Mouse (Mus musculus): ENCODE measurements around the gene Hivep3. TPM values are rescaled to one million over a fixed set of nuclear protein-coding genes. Genes with fewer than 3 reads are reported as not detected.

Gene Hivep3
- polyA plus RNA-seq, 1 experiment = 14.8 TPM

DNA sequence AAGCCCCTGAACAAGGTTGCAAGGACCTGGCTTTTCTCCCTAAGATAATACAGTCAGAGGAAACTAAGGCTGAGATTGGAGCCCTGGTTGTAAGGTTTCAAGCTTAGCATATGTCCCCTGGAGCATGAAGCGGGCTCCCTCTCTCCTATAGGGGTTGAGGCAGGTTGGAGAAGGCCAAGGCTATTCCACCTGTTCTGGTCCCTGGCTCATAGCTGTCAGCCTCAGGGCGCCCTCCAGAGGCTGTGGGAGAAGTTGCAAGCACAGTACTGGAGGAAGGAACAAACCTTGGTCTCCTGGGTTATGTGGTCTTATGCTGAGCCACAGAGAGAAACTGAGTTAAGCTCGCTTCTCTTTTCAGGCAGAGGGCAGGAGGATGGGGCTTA, 415.5 kb downstream of the Hivep3 start:
- DNase-seq (ENCODE audit: low read depth) = peak; percentile 67
- TF ChIP-seq CTCF (IDR thresholded peaks at IDR 0.05; ENCODE audit: borderline replicate concordance, extremely low read depth, insufficient read depth, insufficient read length) (peak; percentile 74), POLR2A (IDR thresholded peaks at IDR 0.05; ENCODE audit: borderline replicate concordance, extremely low read depth, insufficient read depth, insufficient read length, poor library complexity, severe bottlenecking) (no peak)

DNA sequence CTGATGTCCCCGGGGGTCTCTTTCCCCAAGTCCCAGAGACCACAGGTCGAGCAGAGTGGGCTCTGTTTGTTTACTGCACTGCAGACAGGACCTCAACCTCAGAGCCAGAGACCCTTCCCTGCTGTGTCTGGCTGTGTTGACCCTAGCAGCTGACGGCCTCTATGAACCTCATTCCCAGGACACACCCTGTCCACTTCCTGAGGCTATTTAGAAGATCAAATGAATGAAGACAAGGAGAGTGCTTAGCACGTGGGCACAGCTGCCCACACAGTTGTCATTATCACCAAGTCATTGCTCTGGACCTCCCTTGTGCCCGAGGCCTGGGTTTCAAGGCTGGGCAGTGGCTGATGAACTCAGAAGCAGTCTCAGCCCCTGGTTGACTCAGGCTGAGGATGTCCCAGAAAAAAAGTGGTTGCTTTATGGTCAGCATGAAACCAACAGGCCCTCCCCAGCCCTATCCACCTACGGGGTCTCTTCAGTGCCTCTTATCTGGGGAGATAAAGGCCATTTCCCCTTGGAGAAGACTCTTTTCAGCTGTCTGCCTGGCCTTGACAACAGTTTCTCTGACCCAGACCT, 416.8 kb downstream of the Hivep3 start:
- no peak for DNase-seq (ENCODE audit: low read depth)
- TF ChIP-seq POLR2A (IDR thresholded peaks at IDR 0.05; ENCODE audit: borderline replicate concordance, extremely low read depth, insufficient read depth, insufficient read length, poor library complexity, severe bottlenecking) (no peak), CTCF (IDR thresholded peaks at IDR 0.05; ENCODE audit: borderline replicate concordance, extremely low read depth, insufficient read depth, insufficient read length) (no peak)

DNA sequence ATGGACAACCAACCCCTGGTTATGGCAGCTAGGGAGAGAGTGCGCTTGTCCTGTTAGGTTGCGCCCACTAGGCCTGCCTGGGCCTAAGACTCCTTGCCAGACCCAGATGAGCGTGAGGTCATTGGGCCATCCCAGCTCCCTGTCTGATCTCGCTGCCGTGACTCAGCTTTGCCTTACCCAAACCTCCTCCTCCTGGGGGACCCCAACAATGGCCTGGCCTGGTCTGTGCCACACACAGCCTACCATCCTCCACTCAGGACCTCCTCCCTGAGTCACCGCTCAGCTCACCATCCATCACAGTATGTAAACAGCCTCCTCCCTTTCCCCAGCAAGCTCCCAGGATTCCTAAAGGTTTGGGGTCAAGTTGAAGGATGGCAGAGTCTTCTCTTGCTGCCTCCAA, 418.3 kb downstream of the Hivep3 start:
- TF ChIP-seq CTCF (IDR thresholded peaks at IDR 0.05; ENCODE audit: borderline replicate concordance, extremely low read depth, insufficient read depth, insufficient read length) (no peak), POLR2A (IDR thresholded peaks at IDR 0.05; ENCODE audit: borderline replicate concordance, extremely low read depth, insufficient read depth, insufficient read length, poor library complexity, severe bottlenecking) (no peak)
- no peak for DNase-seq (ENCODE audit: low read depth)

DNA sequence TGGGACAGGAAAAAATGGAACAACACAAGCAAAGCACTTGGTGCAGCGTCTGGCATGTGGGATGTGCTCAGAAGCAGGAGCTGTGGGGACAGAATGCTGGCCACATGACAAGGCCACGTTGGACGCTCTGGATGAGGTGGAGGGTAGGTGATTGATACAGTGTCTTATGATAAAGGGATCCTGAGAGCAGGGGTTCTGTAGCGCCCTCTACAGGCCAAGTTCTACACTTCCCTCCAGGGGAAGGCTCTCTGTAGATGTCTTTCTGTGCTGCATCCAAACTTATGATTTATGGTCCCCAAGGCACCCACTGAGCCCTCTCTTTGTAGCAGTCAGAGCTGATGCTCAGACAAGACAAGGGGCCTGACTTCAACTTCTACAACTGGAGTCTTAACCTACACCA, 419.1 kb downstream of the Hivep3 start:
- DNase-seq (ENCODE audit: low read depth) = no peak
- TF ChIP-seq POLR2A (IDR thresholded peaks at IDR 0.05; ENCODE audit: borderline replicate concordance, extremely low read depth, insufficient read depth, insufficient read length, poor library complexity, severe bottlenecking) (no peak), CTCF (IDR thresholded peaks at IDR 0.05; ENCODE audit: borderline replicate concordance, extremely low read depth, insufficient read depth, insufficient read length) (peak; percentile 26; the same call in 1 of the 2 replicates)

DNA sequence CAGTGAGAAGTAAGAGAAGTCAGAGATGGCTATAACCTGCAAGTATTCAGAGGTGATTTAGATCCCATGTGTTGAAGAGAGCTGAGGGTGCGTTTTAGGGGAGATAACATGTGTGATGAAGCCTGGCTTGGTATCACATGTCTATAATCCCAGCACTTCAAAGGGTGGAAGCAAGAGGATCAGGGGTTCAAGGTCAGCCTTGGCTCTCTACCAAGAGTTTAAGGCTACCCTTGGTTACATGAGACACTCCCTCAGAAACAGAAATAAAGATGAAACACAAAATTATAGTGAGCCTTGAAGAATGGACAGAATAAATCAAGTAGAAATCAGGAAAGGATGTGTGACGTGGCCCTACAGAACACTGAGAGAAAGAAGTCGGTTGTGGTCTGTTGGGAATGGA, 420.2 kb downstream of the Hivep3 start:
- TF ChIP-seq POLR2A (IDR thresholded peaks at IDR 0.05; ENCODE audit: borderline replicate concordance, extremely low read depth, insufficient read depth, insufficient read length, poor library complexity, severe bottlenecking) (no peak), CTCF (IDR thresholded peaks at IDR 0.05; ENCODE audit: borderline replicate concordance, extremely low read depth, insufficient read depth, insufficient read length) (no peak)
- no peak for DNase-seq (ENCODE audit: low read depth)

DNA sequence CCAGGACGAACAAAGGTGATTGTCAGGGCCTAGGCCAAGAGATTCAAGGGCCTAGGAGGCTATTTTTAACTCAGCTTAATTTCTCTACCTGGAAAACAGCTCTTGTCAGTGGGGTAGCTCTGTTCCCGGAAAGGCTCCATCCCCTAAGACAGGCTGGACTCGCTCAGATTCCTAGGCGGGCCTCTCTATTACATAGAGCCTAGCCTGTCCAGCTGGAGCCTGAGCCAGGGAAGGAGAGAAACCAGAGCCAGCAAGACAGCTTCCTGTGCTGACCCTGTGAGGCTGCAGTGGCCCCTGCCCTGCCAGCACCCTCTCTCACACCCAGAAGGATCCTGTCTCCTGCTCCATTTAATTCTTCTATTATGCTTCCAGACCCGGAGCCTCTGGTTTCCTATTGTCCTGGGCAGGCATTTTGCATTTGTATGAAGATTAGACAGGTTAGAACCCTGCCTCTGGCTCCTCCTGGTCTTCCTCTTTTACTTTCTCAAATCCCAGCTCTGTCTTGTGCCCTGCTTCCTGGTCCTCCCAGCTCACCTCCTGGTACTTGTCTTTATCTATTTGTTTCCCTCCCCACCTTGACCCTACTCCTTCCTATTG, 425.2 kb downstream of the Hivep3 start:
- DNase-seq (ENCODE audit: low read depth) = no peak
- TF ChIP-seq CTCF (IDR thresholded peaks at IDR 0.05; ENCODE audit: borderline replicate concordance, extremely low read depth, insufficient read depth, insufficient read length) = no peak
- TF ChIP-seq POLR2A (IDR thresholded peaks at IDR 0.05; ENCODE audit: borderline replicate concordance, extremely low read depth, insufficient read depth, insufficient read length, poor library complexity, severe bottlenecking) = no peak

DNA sequence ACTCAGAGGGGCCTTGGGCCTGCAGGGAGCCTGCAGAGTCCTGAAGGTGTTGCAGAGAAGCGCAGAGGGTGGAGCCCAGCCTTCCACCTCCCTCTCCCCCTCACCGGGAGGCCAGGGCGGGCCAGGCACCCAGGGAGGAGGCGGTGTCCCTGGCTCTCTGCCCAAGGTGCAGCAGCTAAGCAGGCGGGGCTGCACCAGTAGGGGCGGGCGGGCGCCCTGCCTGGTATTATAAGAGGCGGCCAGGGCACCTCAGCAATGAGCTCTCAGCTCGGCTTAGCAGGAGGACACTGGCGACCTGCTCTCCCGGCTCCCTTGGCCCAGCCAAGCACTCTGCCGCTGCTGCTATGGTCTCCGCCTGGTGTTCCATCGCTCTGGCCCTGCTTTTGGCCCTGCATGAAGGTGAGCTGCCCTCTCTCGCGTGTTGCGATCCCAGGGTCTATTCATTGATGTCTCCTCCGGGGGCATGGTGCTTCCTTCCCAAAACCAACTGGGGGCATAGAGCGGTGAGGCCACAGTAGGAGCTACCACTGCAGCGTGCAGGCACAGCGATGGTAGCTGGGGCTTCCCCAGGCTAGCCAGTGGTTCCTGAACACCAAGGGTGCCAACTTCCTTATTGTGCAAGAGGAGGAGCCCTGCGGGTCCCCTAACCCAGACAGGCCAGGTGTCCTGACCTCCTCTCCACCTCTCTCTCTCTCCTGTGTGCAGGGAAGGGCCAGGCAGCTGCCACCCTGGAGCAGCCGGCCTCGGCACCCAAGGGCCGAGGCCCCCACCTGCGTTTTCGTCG, 427.8 kb downstream of the Hivep3 start, which contains the start of gene Edn2:
Gene Edn2, plus strand, starts transcription at position 41 of the 784 bp plus-strand sequence.
- DNase-seq (ENCODE audit: low read depth) = peak; percentile 64
- TF ChIP-seq CTCF (IDR thresholded peaks at IDR 0.05; ENCODE audit: borderline replicate concordance, extremely low read depth, insufficient read depth, insufficient read length) (no peak), POLR2A (IDR thresholded peaks at IDR 0.05; ENCODE audit: borderline replicate concordance, extremely low read depth, insufficient read depth, insufficient read length, poor library complexity, severe bottlenecking) (no peak)

DNA sequence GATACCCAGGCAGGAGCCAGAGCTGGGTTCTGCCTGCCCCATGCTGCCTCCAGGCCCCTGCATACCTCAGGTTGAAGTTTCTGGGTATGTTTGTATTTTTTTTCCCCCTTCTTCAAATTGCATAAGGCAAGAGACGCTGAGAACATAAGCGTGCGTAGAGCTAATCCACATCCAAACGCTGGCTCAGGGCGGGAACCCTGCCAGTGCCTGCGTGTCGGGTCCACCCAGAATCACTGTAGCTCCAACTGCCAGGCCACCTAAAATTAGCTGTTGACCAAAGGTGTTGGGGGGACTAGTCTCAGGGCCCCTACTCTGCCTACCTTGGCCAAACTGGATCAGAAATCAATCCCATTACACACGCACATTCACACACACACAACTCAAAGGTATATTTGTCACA, 429.0 kb downstream of the Hivep3 start:
- DNase-seq (ENCODE audit: low read depth) = no peak
- TF ChIP-seq CTCF (IDR thresholded peaks at IDR 0.05; ENCODE audit: borderline replicate concordance, extremely low read depth, insufficient read depth, insufficient read length) (no peak), POLR2A (IDR thresholded peaks at IDR 0.05; ENCODE audit: borderline replicate concordance, extremely low read depth, insufficient read depth, insufficient read length, poor library complexity, severe bottlenecking) (no peak)

DNA sequence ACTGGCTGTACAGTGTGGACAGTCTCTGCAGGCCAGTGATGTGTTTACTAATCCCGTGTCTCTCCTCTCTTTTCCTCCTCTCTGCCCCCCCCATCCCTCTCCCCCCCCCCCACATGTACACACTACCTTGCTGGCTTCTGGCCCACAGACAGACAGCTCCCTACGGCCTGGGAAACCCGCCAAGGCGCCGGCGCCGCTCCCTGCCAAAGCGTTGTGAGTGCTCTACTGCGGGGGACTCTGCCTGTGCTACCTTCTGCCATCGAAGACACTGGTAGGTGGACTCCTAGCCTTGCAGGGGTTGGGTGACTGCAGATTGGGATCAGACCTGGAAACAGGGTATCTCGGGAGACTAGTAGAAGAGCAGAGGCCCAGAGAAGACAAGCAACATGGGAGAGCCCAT, 429.7 kb downstream of the Hivep3 start:
- DNase-seq (ENCODE audit: low read depth) = peak; percentile 84
- TF ChIP-seq POLR2A (IDR thresholded peaks at IDR 0.05; ENCODE audit: borderline replicate concordance, extremely low read depth, insufficient read depth, insufficient read length, poor library complexity, severe bottlenecking) (no peak), CTCF (IDR thresholded peaks at IDR 0.05; ENCODE audit: borderline replicate concordance, extremely low read depth, insufficient read depth, insufficient read length) (no peak)

DNA sequence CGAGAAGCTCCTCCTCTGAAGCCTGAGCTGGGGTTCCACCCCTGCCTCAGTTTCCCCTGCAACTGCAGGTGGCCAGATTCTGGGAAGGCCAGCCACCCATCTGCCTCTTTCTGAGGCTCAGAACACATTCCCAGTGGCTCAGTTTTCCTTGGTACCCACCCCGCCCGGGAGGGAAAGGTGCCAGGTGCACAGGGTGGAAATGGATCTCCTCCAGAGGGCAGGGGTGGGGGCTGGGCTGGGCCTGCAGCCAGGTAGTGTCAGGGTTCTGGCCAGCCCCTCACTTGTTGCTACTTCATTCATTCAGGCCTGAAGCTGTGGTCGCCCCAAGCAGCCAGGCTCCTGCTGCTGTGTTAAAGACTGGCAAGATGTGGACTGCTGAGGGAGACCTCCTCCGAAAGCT, 430.7 kb downstream of the Hivep3 start:
- no peak for TF ChIP-seq POLR2A (IDR thresholded peaks at IDR 0.05; ENCODE audit: borderline replicate concordance, extremely low read depth, insufficient read depth, insufficient read length, poor library complexity, severe bottlenecking)
- no peak for TF ChIP-seq CTCF (IDR thresholded peaks at IDR 0.05; ENCODE audit: borderline replicate concordance, extremely low read depth, insufficient read depth, insufficient read length)
- peak; percentile 29 for DNase-seq (ENCODE audit: low read depth)

DNA sequence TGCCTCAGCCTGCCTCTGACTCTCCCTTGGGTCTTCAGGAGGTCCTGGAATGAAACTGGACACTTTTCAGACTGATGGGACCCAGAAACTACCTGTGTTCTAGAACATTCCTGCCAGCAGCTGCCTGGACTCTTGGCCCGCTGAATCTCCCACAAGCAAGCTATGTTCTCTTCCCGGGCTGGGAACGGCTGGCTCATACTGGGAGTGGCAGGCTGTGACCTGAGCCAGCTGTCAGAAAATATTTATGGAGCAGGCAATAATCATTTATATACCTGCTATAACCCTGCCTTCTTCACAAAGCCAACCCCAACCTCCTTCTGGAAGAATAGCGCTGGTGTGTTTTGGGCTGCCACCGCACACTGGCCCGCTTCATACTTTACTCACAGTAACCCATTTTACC, 434.2 kb downstream of the Hivep3 start:
- DNase-seq (ENCODE audit: low read depth) = no peak
- no peak for TF ChIP-seq CTCF (IDR thresholded peaks at IDR 0.05; ENCODE audit: borderline replicate concordance, extremely low read depth, insufficient read depth, insufficient read length)
- no peak for TF ChIP-seq POLR2A (IDR thresholded peaks at IDR 0.05; ENCODE audit: borderline replicate concordance, extremely low read depth, insufficient read depth, insufficient read length, poor library complexity, severe bottlenecking)
